Mouse (Mus musculus): Measurements from ENCODE around the gene Sugt1.

Gene Sugt1

GRCm38 (mm10) chr14:79587139-79587851 is at the start of gene Sugt1:
Gene Sugt1, plus strand, starts transcription at chr14:79587691.
- DNase-seq (ENCODE audit: low spot score in 2 of 2) = peak; percentile 98 to 99

GRCm38 (mm10) chr14:79537921-79538320 is 49.6 kb upstream of the Sugt1 start:
- no peak for DNase-seq (ENCODE audit: low spot score in 2 of 2)

GRCm38 (mm10) chr14:79541606-79542005 is 45.9 kb upstream of the Sugt1 start:
- DNase-seq (ENCODE audit: low spot score in 2 of 2) = no peak

GRCm38 (mm10) chr14:79549343-79549742 is 38.1 kb upstream of the Sugt1 start:
- peak in 1 of 2 experiments; percentile 3 for DNase-seq (ENCODE audit: low spot score in 2 of 2)

GRCm38 (mm10) chr14:79551929-79552328 is 35.6 kb upstream of the Sugt1 start:
- DNase-seq (ENCODE audit: low spot score in 2 of 2) = no peak

GRCm38 (mm10) chr14:79552854-79553253 is 34.6 kb upstream of the Sugt1 start:
- DNase-seq (ENCODE audit: low spot score in 2 of 2) = no peak

- no peak for DNase-seq (ENCODE audit: low spot score in 2 of 2)
Measured at GRCm38 (mm10) chr14:79557796-79558195, 29.7 kb upstream of the Sugt1 start.

GRCm38 (mm10) chr14:79562745-79563144 is 24.7 kb upstream of the Sugt1 start:
- peak in 1 of 2 experiments; percentile 23 for DNase-seq (ENCODE audit: low spot score in 2 of 2)

GRCm38 (mm10) chr14:79564784-79565183 is 22.7 kb upstream of the Sugt1 start:
- DNase-seq (ENCODE audit: low spot score in 2 of 2) = no peak

GRCm38 (mm10) chr14:79573482-79574191 is 13.9 kb upstream of the Sugt1 start:
- DNase-seq (ENCODE audit: low spot score in 2 of 2) = no peak

GRCm38 (mm10) chr14:79574361-79574760 is 13.1 kb upstream of the Sugt1 start:
- DNase-seq (ENCODE audit: low spot score in 2 of 2) = no peak

- DNase-seq (ENCODE audit: low spot score in 2 of 2) = no peak
Measured at GRCm38 (mm10) chr14:79583526-79584245, 3.8 kb upstream of the Sugt1 start.

GRCm38 (mm10) chr14:79586499-79587138 is 872 bp upstream of the Sugt1 start:
- no peak for DNase-seq (ENCODE audit: low spot score in 2 of 2)

GRCm38 (mm10) chr14:79587852-79588229 is 350 bp downstream of the Sugt1 start:
- DNase-seq (ENCODE audit: low spot score in 2 of 2) = no peak

GRCm38 (mm10) chr14:79588534-79588951 is 1.1 kb downstream of the Sugt1 start:
- no peak for DNase-seq (ENCODE audit: low spot score in 2 of 2)

GRCm38 (mm10) chr14:79589401-79589800 is 1.9 kb downstream of the Sugt1 start:
- DNase-seq (ENCODE audit: low spot score in 2 of 2) = no peak

- no peak for DNase-seq (ENCODE audit: low spot score in 2 of 2)
Measured at GRCm38 (mm10) chr14:79590916-79591315, 3.4 kb downstream of the Sugt1 start.

GRCm38 (mm10) chr14:79591611-79592010 is 4.1 kb downstream of the Sugt1 start:
- no peak for DNase-seq (ENCODE audit: low spot score in 2 of 2)

GRCm38 (mm10) chr14:79594069-79594468 is 6.6 kb downstream of the Sugt1 start:
- no peak for DNase-seq (ENCODE audit: low spot score in 2 of 2)

- DNase-seq (ENCODE audit: low spot score in 2 of 2) = no peak
Measured at GRCm38 (mm10) chr14:79596602-79597001, 9.1 kb downstream of the Sugt1 start.

- no peak for DNase-seq (ENCODE audit: low spot score in 2 of 2)
Measured at GRCm38 (mm10) chr14:79605881-79606280, 18.4 kb downstream of the Sugt1 start.

- no peak for DNase-seq (ENCODE audit: low spot score in 2 of 2)
Measured at GRCm38 (mm10) chr14:79606392-79606791, 18.9 kb downstream of the Sugt1 start.
